Mouse (Mus musculus) G1E (cell line): ENCODE results near the gene Nck2.

Experiments used
- CTCF ChIP-seq: IDR thresholded peaks from 2 replicates; pipeline ENCODE4 v1.5.1; 2012; ENCODE audit warnings: low read depth, low read length, inconsistent platforms, mixed read lengths
- GATA1 ChIP-seq: IDR thresholded peaks from 2 replicates; pipeline ENCODE4 v1.6.1; 2012; ENCODE audit warnings: borderline replicate concordance, low read length, inconsistent platforms, mixed read lengths
- TAL1 ChIP-seq: conservative IDR thresholded peaks from 2 replicates; pipeline ENCODE4 v1.6.1; 2012; ENCODE audit warnings: low read depth, low read length, inconsistent platforms, mixed read lengths

DNA sequence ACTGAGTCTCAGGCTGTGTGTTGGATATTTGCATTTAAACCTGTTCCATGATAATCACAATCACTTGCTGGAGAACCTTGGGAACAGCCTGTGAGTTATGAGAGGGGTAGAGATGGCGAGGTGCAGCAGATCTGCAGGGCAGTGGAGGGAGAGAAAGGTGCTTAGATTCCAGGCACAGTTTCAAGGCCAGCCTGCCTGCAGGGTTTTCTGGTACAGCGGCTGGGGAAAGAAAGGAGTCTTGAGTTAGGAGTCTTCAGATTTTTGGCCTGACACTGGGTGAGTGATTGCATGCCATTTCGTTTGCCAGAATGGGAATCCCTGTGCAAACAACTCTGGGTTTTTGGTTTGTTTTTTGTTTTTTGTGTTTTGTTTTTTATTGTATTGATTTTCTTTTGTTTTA is 80.0 kb downstream of the Nck2 start:
- TF ChIP-seq CTCF = no peak
- no peak for TF ChIP-seq GATA1
- no peak for TF ChIP-seq TAL1
